Mouse (Mus musculus): ENCODE measurements around the gene Ndufaf3.

Ndufaf3 gene

GRCm38 (mm10) chr9:108516380-108517251 lies 50.6 kb downstream of the Ndufaf3 start, which contains the start of gene Qrich1:
Qrich1 (plus strand) TSS chr9:108516806.
- DNase-seq (ENCODE audit: low read depth): peak; percentile 97

All from c-Kit-positive CD71-negative TER-119-negative erythroid progenitor cells, embryonic 14.5 days (primary cell).